Mouse (Mus musculus): Measurements from ENCODE around the gene Acadvl.

DNA sequence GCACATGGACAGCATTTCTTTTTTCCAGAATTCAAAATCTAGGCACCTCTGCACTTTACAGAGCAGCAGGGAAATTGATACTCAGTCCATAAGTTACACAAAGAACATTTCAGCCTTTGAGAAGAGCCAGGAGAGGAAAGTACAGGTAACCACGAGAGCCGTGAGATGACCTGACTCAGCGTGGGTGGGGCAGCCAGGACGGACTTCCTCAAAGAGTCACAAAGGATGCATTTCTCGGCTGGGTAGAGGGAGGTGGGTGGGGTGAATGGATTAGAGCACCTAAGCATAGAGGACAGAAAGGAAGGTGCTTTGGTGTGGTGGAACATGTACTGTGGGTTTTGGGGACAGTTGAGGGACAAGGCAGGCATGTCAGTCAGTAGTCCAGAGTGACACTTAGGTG, 53.4 kb downstream of the Acadvl start:
- no peak for TF ChIP-seq CTCF (IDR thresholded peaks at IDR 0.05; ENCODE audit: control insufficient read depth, insufficient read depth, insufficient read length)
- TF ChIP-seq MYOG (IDR thresholded peaks at IDR 0.05; ENCODE audit: control insufficient read depth, extremely low read depth, insufficient read length), result no peak
- TF ChIP-seq USF1 (IDR thresholded peaks at IDR 0.05; ENCODE audit: low read depth), result no peak

Measured in C2C12 (cell line).